Mouse (Mus musculus) liver, adult 2 months (tissue): Measurements from ENCODE around the gene Gan. TPM values are rescaled to one million over a fixed set of nuclear protein-coding genes. Genes with fewer than 3 reads are reported as not detected.

Source experiments
- DNase-seq: peaks from one replicate; pipeline ENCODE4 v3.0.0-alpha.2; 2011; ENCODE audit warnings: low read depth, low spot score; ENCODE audit errors: extremely low read depth
- H3K27ac ChIP-seq: fragments of 200-500 bp; replicated peaks from 2 replicates; pipeline ENCODE4 v1.5.1; 2012; ENCODE audit warnings: low read depth, mild to moderate bottlenecking, control low read depth, inconsistent platforms, low read length; ENCODE audit not compliant: insufficient read depth
- H3K27me3 ChIP-seq: fragments of 200-500 bp; 2 replicates; pipeline ENCODE4 v1.6.1; 2012; ENCODE audit warnings: mild to moderate bottlenecking, moderate library complexity, low read length, inconsistent platforms; ENCODE audit not compliant: control insufficient read depth, insufficient read depth
- H3K36me3 ChIP-seq: fragments of 200-500 bp; 2 replicates; pipeline ENCODE4 v1.6.1; 2012; ENCODE audit warnings: low read length, inconsistent platforms; ENCODE audit not compliant: control insufficient read depth, insufficient read depth
- H3K4me1 ChIP-seq: fragments of 200-500 bp; 2 replicates; pipeline ENCODE4 v1.6.1; 2011; ENCODE audit warnings: low read length; ENCODE audit not compliant: control insufficient read depth, insufficient read depth
- H3K4me3 ChIP-seq: fragments of 200-500 bp; 2 replicates; pipeline ENCODE4 v1.5.1; 2011; ENCODE audit warnings: low read depth, mild to moderate bottlenecking, control low read depth, low read length, moderate library complexity; ENCODE audit not compliant: insufficient read depth
- H3K79me2 ChIP-seq: fragments of 200-500 bp; 2 replicates; pipeline ENCODE4 v1.6.1; 2012; ENCODE audit warnings: inconsistent platforms, mild to moderate bottlenecking, low read length, moderate library complexity; ENCODE audit not compliant: control insufficient read depth, insufficient read depth
- H3K9ac ChIP-seq: fragments of 200-500 bp; 2 replicates; pipeline ENCODE4 v1.6.1; 2012; ENCODE audit warnings: low read depth, mild to moderate bottlenecking, control low read depth, inconsistent platforms, low read length
- CTCF ChIP-seq: fragments of 200-500 bp; IDR thresholded peaks from 2 replicates; pipeline ENCODE4 v1.5.1; 2011; ENCODE audit warnings: low read depth, low read length, control low read depth
- POLR2A ChIP-seq: fragments of 200-500 bp; IDR thresholded peaks from 2 replicates; pipeline ENCODE4 v1.6.1; 2011; ENCODE audit warnings: low read length, control low read depth; ENCODE audit not compliant: insufficient read depth; ENCODE audit errors: extremely low read depth
- WGBS: fragments of 180-500 bp; shearing (Covaris S2); methylation state at CpG from one replicate; pipeline ENCODE4 v1.1.7; 2018; 5-methylcytosine and 5-hydroxymethylcytosine counted together
- polyA plus RNA-seq: library from polyadenylated mRNA; depleted of rRNA; stranded (reverse); fragments of >200 nt; gene quantifications from 2 replicates; pipeline ENCODE4 v1.2.3, GENCODE M21; 2012
- total RNA-seq: library from RNA; depleted of rRNA; stranded (reverse); fragments of >200 nt; gene quantifications from 2 replicates; pipeline ENCODE4 v1.2.3, GENCODE M21; 2014

Gan gene
- total and polyA plus RNA-seq, 2 experiments = 1.2 to 1.5 TPM

DNA sequence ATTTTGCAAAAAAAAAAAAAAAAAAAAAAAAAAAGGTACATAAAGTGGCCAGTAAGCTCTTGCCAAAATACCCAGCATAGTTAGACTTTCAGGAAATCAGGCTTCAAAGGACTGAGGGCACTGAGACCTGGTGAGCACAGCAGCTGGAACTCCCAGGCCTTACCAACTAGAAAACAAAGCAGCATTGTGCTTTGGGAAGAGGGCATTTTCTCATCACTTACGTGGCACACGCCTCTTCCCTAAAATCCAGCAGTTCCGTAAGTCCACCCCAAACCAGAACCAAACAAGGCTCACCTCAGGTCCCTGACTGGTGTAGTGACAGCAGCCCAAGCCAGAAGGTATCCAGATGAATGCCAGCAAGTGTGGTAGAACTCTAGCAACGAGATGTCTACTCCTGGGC, 45.1 kb downstream of the Gan start:
- no peaks in the 10 kb centered on the region for H3K79me2 ChIP-seq
- no peak overlapping the region for H3K4me3 ChIP-seq
- H3K9ac ChIP-seq = no peak overlapping the region
- 95% methylated on average over 4 of the region's 4 CpGs for WGBS
- H3K27me3 ChIP-seq = no peaks in the 10 kb centered on the region
- H3K27ac ChIP-seq = no peak overlapping the region
- no peaks in the 10 kb centered on the region for H3K36me3 ChIP-seq
- no peak for TF ChIP-seq CTCF
- TF ChIP-seq POLR2A = no peak
- H3K4me1 ChIP-seq = peaks cover 8% of the 10 kb centered on the region
- DNase-seq = no peak

DNA sequence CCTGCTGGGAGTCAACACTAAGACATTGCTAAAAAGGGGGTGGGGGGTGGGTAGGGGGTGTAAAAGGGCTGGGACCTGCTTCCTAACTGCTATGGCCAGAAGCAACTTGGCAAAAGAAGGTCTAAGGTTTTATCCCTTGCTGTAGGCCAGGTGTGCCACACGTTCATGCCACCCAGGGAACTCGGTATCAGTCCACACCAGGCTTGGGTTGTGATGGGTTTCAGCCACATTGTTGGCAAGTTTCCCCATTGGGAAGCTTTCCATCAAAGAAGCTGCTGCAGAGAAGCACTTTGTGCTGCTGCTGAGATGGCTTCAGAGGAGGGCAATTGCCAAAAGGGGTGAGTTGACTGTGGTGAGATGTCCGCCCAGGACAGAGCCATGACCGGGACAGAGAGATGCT, 47.9 kb downstream of the Gan start:
- H3K27ac ChIP-seq = no peak overlapping the region
- H3K36me3 ChIP-seq = no peaks in the 10 kb centered on the region
- no peaks in the 10 kb centered on the region for H3K79me2 ChIP-seq
- 89% methylated on average over 4 of the region's 4 CpGs for WGBS
- peaks cover 5% of the 10 kb centered on the region for H3K4me1 ChIP-seq
- no peak overlapping the region for H3K9ac ChIP-seq
- TF ChIP-seq CTCF (no peak), POLR2A (no peak)
- H3K4me3 ChIP-seq = no peak overlapping the region
- H3K27me3 ChIP-seq = no peaks in the 10 kb centered on the region
- DNase-seq = no peak

DNA sequence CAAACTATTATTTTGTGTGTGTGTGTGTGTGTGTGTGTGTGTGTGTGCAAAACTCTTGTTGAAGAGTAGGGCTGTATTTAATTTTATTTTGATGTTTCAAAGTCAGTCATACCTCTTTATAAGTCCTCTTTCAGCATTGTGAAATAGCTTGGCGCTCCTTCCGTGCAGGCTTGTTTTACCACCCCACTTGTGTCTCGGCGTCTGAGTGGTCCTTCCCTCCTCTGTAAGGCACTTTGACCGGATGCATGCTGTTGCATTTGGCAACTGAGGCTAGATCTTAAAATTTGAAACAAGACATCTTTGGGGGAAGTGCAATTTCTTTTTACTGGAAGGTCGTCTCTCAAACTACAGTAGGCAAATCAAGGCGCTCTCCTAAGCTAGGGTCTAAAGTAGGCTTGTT, 48.7 kb downstream of the Gan start:
- 96% methylated on average over 7 of the region's 7 CpGs for WGBS
- no peak for TF ChIP-seq POLR2A
- no peak for TF ChIP-seq CTCF
- H3K27me3 ChIP-seq = no peaks in the 10 kb centered on the region
- DNase-seq = no peak
- no peaks in the 10 kb centered on the region for H3K4me1 ChIP-seq
- H3K9ac ChIP-seq = no peak overlapping the region
- H3K4me3 ChIP-seq = no peak overlapping the region
- H3K27ac ChIP-seq = no peak overlapping the region
- H3K79me2 ChIP-seq = no peaks in the 10 kb centered on the region
- no peaks in the 10 kb centered on the region for H3K36me3 ChIP-seq

DNA sequence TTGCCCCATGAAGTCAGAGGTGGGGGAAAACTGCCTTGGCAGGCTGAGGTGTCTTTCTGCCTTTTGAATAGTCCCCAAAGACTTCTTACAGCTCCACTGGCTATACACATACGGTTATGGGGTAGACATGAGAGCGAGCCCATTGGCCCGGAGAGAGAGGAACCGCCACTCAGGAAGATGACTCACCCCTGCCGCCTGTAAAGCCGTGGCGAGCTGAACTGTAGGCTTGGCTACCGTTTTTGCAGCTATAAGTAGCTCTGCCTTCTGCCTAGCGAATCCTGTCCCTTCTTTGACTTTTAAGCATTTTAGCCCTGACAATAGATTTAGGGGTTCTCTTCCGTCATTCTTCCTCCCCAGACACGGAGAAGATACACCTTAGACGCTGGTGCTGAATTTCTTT, 51.2 kb downstream of the Gan start:
- no peak overlapping the region for H3K9ac ChIP-seq
- no peak overlapping the region for H3K27ac ChIP-seq
- TF ChIP-seq POLR2A = no peak
- TF ChIP-seq CTCF = no peak
- H3K27me3 ChIP-seq = no peaks in the 10 kb centered on the region
- DNase-seq = no peak
- 83% methylated on average over 12 of the region's 12 CpGs for WGBS
- no peaks in the 10 kb centered on the region for H3K4me1 ChIP-seq
- no peaks in the 10 kb centered on the region for H3K36me3 ChIP-seq
- no peaks in the 10 kb centered on the region for H3K79me2 ChIP-seq
- H3K4me3 ChIP-seq = no peak overlapping the region

DNA sequence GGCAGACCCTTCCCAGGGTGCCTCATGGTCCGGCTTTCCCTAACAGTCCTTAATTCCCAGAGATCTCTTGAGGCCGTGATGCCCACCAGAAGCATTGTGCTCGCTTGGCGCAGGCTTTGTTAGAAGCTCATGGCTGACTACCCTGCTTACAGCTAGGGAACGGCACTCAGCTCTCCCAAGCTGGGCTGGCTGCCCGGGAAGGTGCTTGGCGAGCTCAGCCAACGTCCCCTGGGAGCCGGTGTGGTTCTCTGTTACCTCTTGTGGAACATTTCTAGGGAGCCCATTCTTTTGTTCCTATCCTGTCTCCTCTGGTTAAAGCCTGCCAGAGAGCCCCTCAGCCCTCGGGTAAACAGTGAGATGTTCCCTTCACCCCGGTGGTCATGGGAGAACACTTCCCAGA, 54.2 kb downstream of the Gan start:
- H3K79me2 ChIP-seq = no peaks in the 10 kb centered on the region
- WGBS = 91% methylated on average over 11 of the region's 11 CpGs
- no peaks in the 10 kb centered on the region for H3K36me3 ChIP-seq
- no peak overlapping the region for H3K9ac ChIP-seq
- H3K27me3 ChIP-seq = no peaks in the 10 kb centered on the region
- H3K4me1 ChIP-seq = no peaks in the 10 kb centered on the region
- TF ChIP-seq CTCF (no peak), POLR2A (no peak)
- no peak overlapping the region for H3K4me3 ChIP-seq
- no peak for DNase-seq
- no peak overlapping the region for H3K27ac ChIP-seq

DNA sequence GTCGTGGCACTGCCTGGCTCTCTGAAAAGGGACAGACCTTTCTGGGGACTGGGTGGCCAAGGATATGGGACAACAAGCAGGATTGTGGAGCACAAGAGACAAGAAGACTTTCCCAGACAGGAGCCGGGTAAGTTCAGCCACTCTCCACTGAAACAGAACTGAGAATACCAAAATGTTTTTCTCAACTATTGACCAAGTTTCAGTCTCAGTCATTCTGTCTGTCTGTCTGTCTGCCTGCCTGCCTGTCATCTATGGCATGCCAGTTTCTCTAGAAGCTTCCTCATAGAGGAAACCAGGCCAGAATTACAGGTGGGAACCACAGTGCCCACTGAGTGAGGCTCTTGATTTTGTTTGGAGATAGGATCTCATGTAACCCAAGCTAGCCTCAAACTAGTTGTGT, 59.8 kb downstream of the Gan start:
- no peak overlapping the region for H3K9ac ChIP-seq
- no peak for DNase-seq
- no peak for TF ChIP-seq CTCF
- no peak for TF ChIP-seq POLR2A
- H3K27me3 ChIP-seq = no peaks in the 10 kb centered on the region
- no peaks in the 10 kb centered on the region for H3K36me3 ChIP-seq
- no peaks in the 10 kb centered on the region for H3K79me2 ChIP-seq
- H3K27ac ChIP-seq = no peak overlapping the region
- 98% methylated on average over 2 of the region's 2 CpGs for WGBS
- H3K4me1 ChIP-seq = no peaks in the 10 kb centered on the region
- no peak overlapping the region for H3K4me3 ChIP-seq
